13 mouse cellular contexts compared by ENCODE assay signal in genomic region chr6:137646726-137647125, GRCm38 (mm10). TPM values are rescaled to one million over a fixed set of nuclear protein-coding genes. Genes with fewer than 3 reads are reported as not detected.
DNase-seq lines count a peak whose midpoint lies in the region; ATAC-seq and TF ChIP-seq lines count a peak whose summit lies in the region.
"Had no signal": no experiment of that assay in that cellular context is flagged by ENCODE, and none has a peak within 500 bp of the region (broad histone marks: within the 10 kb centered on the region; RNA-seq: fewer than 3 reads in every experiment).

No protein-coding gene starts in this region.

- H3K36me3 ChIP-seq in limb, embryonic 13.5 days = no peaks in the 10 kb centered on the region
- H3K36me3 ChIP-seq in limb, embryonic 10.5 days = no peaks in the 10 kb centered on the region
- no peaks in the 10 kb centered on the region for H3K36me3 ChIP-seq in C2C12 (ENCODE audit: control insufficient read depth, insufficient read depth)
- H3K36me3 ChIP-seq in midbrain, embryonic 13.5 days = no peaks in the 10 kb centered on the region
- H3K36me3 ChIP-seq: neural tube, embryonic 13.5 days had no signal

- peaks cover 19% of the 10 kb centered on the region for H3K4me1 ChIP-seq in limb, embryonic 13.5 days
- peaks cover 16% of the 10 kb centered on the region for H3K4me1 ChIP-seq in limb, embryonic 10.5 days
- H3K4me1 ChIP-seq in midbrain, embryonic 13.5 days (replicated peaks) = peaks cover 13% of the 10 kb centered on the region

- peak; percentile 86 for DNase-seq in heart, adult 11 months
- no peak for DNase-seq in heart, postnatal 14 days
- no peak for DNase-seq in limb, embryonic 10.5 days (ENCODE audit: low spot score)
- DNase-seq in heart, postnatal 10 days = peak; percentile 23 to 36
- DNase-seq in adrenal gland, postnatal 10 days = no peak
- DNase-seq: cerebellum, postnatal 14 days; forebrain, postnatal 0 days; lung, adult 18-20 months had no signal

- H3K79me3 ChIP-seq in C2C12 (ENCODE audit: low read depth) = peaks cover 45% of the 10 kb centered on the region

- no peak for TF ChIP-seq CTCF in C2C12 (IDR thresholded peaks at IDR 0.05; ENCODE audit: control insufficient read depth, insufficient read depth, insufficient read length)

- H3K27ac ChIP-seq in limb, embryonic 13.5 days = peak overlapping the region; percentile 11; the same call in 1 of the 2 replicates
- no peak overlapping the region for H3K27ac ChIP-seq in limb, embryonic 10.5 days
- H3K27ac ChIP-seq in midbrain, embryonic 13.5 days = no peak overlapping the region
- H3K27ac ChIP-seq: kidney, postnatal 0 days; neural tube, embryonic 13.5 days had no signal

- intact Hi-C loops in heart, postnatal 14 days (cut with DNase I) = loop anchor here (5.0 kb wide), 2 partner anchors 74 to 89 kb away; no protein-coding TSS in a partner anchor
- intact Hi-C loops in heart, postnatal 10 days (cut with DNase I) = loop anchor here (5.0 kb wide), 1 partner anchor 89 kb away; no protein-coding TSS in a partner anchor

- WGBS in limb, embryonic 13.5 days = 67% methylated on average over 2 of the region's 2 CpGs
- 86% methylated on average over 2 of the region's 2 CpGs for WGBS in limb, embryonic 10.5 days
- WGBS in midbrain, embryonic 13.5 days = 87% methylated on average over 2 of the region's 2 CpGs

- no peaks in the 10 kb centered on the region for H3K9me3 ChIP-seq in limb, embryonic 13.5 days
- no peaks in the 10 kb centered on the region for H3K9me3 ChIP-seq in limb, embryonic 10.5 days (replicated peaks)
- H3K9me3 ChIP-seq in midbrain, embryonic 13.5 days = no peaks in the 10 kb centered on the region
- H3K9me3 ChIP-seq: neural tube, embryonic 13.5 days had no signal

- no peak overlapping the region for H3K9ac ChIP-seq in limb, embryonic 13.5 days
- H3K9ac ChIP-seq in midbrain, embryonic 13.5 days (replicated peaks) = no peak overlapping the region
- H3K9ac ChIP-seq: forebrain, postnatal 0 days; neural tube, embryonic 13.5 days had no signal

- H3K79me2 ChIP-seq in C2C12 (ENCODE audit: control insufficient read depth, insufficient read depth) = peaks cover 72% of the 10 kb centered on the region

- H3K27me3 ChIP-seq in limb, embryonic 13.5 days = peaks cover 13% of the 10 kb centered on the region; the same call in 1 of the 2 replicates
- peaks cover 31% of the 10 kb centered on the region for H3K27me3 ChIP-seq in limb, embryonic 10.5 days (ENCODE audit: low read depth, poor library complexity, severe bottlenecking)
- H3K27me3 ChIP-seq in C2C12 (ENCODE audit: control insufficient read depth, insufficient read depth, insufficient read length) = no peaks in the 10 kb centered on the region
- peaks cover 27% of the 10 kb centered on the region for H3K27me3 ChIP-seq in midbrain, embryonic 13.5 days

- no peak overlapping the region for H3K4me3 ChIP-seq in limb, embryonic 13.5 days
- H3K4me3 ChIP-seq in limb, embryonic 10.5 days = no peak overlapping the region
- H3K4me3 ChIP-seq in C2C12 (ENCODE audit: insufficient read depth, poor library complexity, severe bottlenecking) = peak overlapping the region; percentile 11
- no peak overlapping the region for H3K4me3 ChIP-seq in midbrain, embryonic 13.5 days (replicated peaks)

- no peak overlapping the region for H3ac ChIP-seq in C2C12 (ENCODE audit: control insufficient read depth, insufficient read length, low read depth)

- H3K4me2 ChIP-seq in limb, embryonic 13.5 days (replicated peaks) = 0 out of 2 replicates have a peak overlapping the region, but pooled peaks have one; percentile 3
- H3K4me2 ChIP-seq in midbrain, embryonic 13.5 days (replicated peaks) = no peak overlapping the region

- 0 out of 2 replicates have a peak, but pooled peaks have one; percentile 17 for ATAC-seq in limb, embryonic 13.5 days (ENCODE audit: low FRiP score, low read depth)
- no peak for ATAC-seq in midbrain, embryonic 13.5 days
- ATAC-seq: forebrain, postnatal 0 days had no signal

TF ChIP-seq in C2C12, 6 proteins besides CTCF, POLR2A, EP300 and RAD21:
- no peak for TF ChIP-seq MYOD1 (IDR thresholded peaks at IDR 0.05; ENCODE audit: control insufficient read depth, insufficient read length, low read depth)
- no peak for TF ChIP-seq CEBPB (IDR thresholded peaks at IDR 0.05; ENCODE audit: low read depth)

RNA-seq across cellular contexts. Expression of gene Eps8, which starts 8.0 kb away (rescaled TPM):
- total RNA-seq in heart, postnatal 14 days (2021) = 10 to 100 TPM; 19.7 to 20.6 TPM
- polyA plus RNA-seq in limb, embryonic 13.5 days (2015; fragmentation: Nextera tagmentation; extraction: Ambion mirVana) = 29.2 and 31.9 TPM in 2 replicates
- polyA plus RNA-seq in limb, embryonic 10.5 days (2016; fragmentation: Nextera tagmentation; extraction: Ambion mirVana) = 4.8 and 7.0 TPM in 2 replicates
- polyA plus RNA-seq in C2C12 (2012; fragmentation: generic; extraction: Trizol) = 59.9 TPM
- 10 to 100 TPM; 20.4 to 25.2 TPM for total RNA-seq in heart, postnatal 10 days (2021)
- 10 to 100 TPM; 23.3 to 26.0 TPM for total RNA-seq in adrenal gland, postnatal 10 days (2021)
- 11.3 and 13.0 TPM in 2 replicates for polyA plus RNA-seq in midbrain, embryonic 13.5 days (2015; fragmentation: Nextera tagmentation; extraction: Ambion mirVana)

Comparison
In these comparisons a context has a peak if more than half of its experiments do, and no peak if none do; other contexts are left out.
1. DNase-seq: peak in heart, adult 11 months (single experiment) and heart, postnatal 10 days (2 of 2); none in heart, postnatal 14 days (0 of 2), limb, embryonic 10.5 days (single experiment) and adrenal gland, postnatal 10 days (single experiment).